Mouse (Mus musculus) megakaryocyte, embryonic 14.5 days (primary cell): ENCODE measurements around the gene Vamp8. TPM values are rescaled to one million over a fixed set of nuclear protein-coding genes. Genes with fewer than 3 reads are reported as not detected.

Experiments
- H3K27me3 ChIP-seq: replicated peaks from 2 replicates; pipeline ENCODE3; 2012; ENCODE audit warnings: inconsistent platforms
- H3K36me3 ChIP-seq: replicated peaks from 2 replicates; pipeline ENCODE3; 2012; ENCODE audit warnings: low read length, inconsistent platforms, mixed read lengths
- H3K4me1 ChIP-seq: 2 replicates; pipeline ENCODE4 v1.6.1; 2012; ENCODE audit warnings: inconsistent platforms
- H3K4me3 ChIP-seq: replicated peaks from 2 replicates; pipeline ENCODE3; 2012; ENCODE audit warnings: moderate library complexity, mild to moderate bottlenecking, inconsistent platforms
- H3K9me3 ChIP-seq: 2 replicates; pipeline ENCODE4 v1.6.1; 2012; ENCODE audit warnings: inconsistent platforms
- FLI1 ChIP-seq: IDR thresholded peaks from 2 replicates; pipeline ENCODE4 v1.6.1; 2012; ENCODE audit warnings: low read length, inconsistent platforms, mixed read lengths
- GATA1 ChIP-seq: IDR thresholded peaks from 3 replicates; pipeline ENCODE4 v1.6.1; 2012; ENCODE audit warnings: mixed read lengths, low read length, inconsistent platforms, borderline replicate concordance
- polyA plus RNA-seq: library from polyadenylated mRNA; stranded (reverse); fragments of >175 nt; gene quantifications from 2 replicates; pipeline ENCODE4 v1.2.3, GENCODE M21; 2012; ENCODE audit warnings: low replicate concordance; ENCODE audit not compliant: insufficient read depth

Vamp8 gene
- polyA plus RNA-seq, 1 experiment = 174 TPM

- Histone ChIP-seq H3K36me3 (peaks cover 51% of the 10 kb centered on the region), H3K4me1 (peaks cover 76% of the 10 kb centered on the region), H3K27me3 (no peaks in the 10 kb centered on the region), H3K4me3 (peak overlapping the region; percentile 97), H3K9me3 (no peaks in the 10 kb centered on the region)
- TF ChIP-seq FLI1 = no peak
- TF ChIP-seq GATA1 = no peak
These were observed 28.1 kb downstream of the Vamp8 start for GRCm38 (mm10) chr6:72362132-72363028.

GRCm38 (mm10) chr6:72361121-72361551 lies 29.4 kb downstream of the Vamp8 start:
- peaks cover 52% of the 10 kb centered on the region for H3K36me3 ChIP-seq

GRCm38 (mm10) chr6:72360599-72360935 lies 29.9 kb downstream of the Vamp8 start:
- Histone ChIP-seq H3K27me3 (no peaks in the 10 kb centered on the region), H3K9me3 (no peaks in the 10 kb centered on the region), H3K4me3 (peak overlapping the region; percentile 70), H3K4me1 (peaks cover 84% of the 10 kb centered on the region), H3K36me3 (peaks cover 54% of the 10 kb centered on the region)
- no peak for TF ChIP-seq GATA1
- no peak for TF ChIP-seq FLI1

More at GRCm38 (mm10) chr6:72361121-72361551, 29.4 kb downstream of the Vamp8 start:
- Histone ChIP-seq H3K4me3 (peak overlapping the region; percentile 97), H3K4me1 (peaks cover 79% of the 10 kb centered on the region), H3K9me3 (no peaks in the 10 kb centered on the region), H3K27me3 (no peaks in the 10 kb centered on the region)
- no peak for TF ChIP-seq GATA1
- no peak for TF ChIP-seq FLI1

- Histone ChIP-seq H3K4me1 (peaks cover 88% of the 10 kb centered on the region), H3K36me3 (peaks cover 54% of the 10 kb centered on the region), H3K4me3 (peak overlapping the region; percentile 70), H3K27me3 (no peaks in the 10 kb centered on the region), H3K9me3 (no peaks in the 10 kb centered on the region)
- TF ChIP-seq FLI1 (no peak), GATA1 (no peak)
These were observed 30.5 kb downstream of the Vamp8 start for GRCm38 (mm10) chr6:72359891-72360598.

GRCm38 (mm10) chr6:72359343-72359742 lies 31.2 kb downstream of the Vamp8 start:
- peaks cover 89% of the 10 kb centered on the region for H3K4me1 ChIP-seq
- no peak overlapping the region for H3K4me3 ChIP-seq

GRCm38 (mm10) chr6:72358086-72358764 lies 32.3 kb downstream of the Vamp8 start:
- Histone ChIP-seq H3K4me1 (peaks cover 89% of the 10 kb centered on the region), H3K4me3 (peak overlapping the region; percentile 50), H3K9me3 (no peaks in the 10 kb centered on the region), H3K36me3 (peaks cover 65% of the 10 kb centered on the region), H3K27me3 (no peaks in the 10 kb centered on the region)
- TF ChIP-seq FLI1 = no peak
- TF ChIP-seq GATA1 = no peak

More at GRCm38 (mm10) chr6:72359343-72359742, 31.2 kb downstream of the Vamp8 start:
- Histone ChIP-seq H3K36me3 (peaks cover 54% of the 10 kb centered on the region), H3K27me3 (no peaks in the 10 kb centered on the region), H3K9me3 (no peaks in the 10 kb centered on the region)
- TF ChIP-seq GATA1 = no peak

- Histone ChIP-seq H3K27me3 (no peaks in the 10 kb centered on the region), H3K4me3 (no peak overlapping the region), H3K9me3 (no peaks in the 10 kb centered on the region), H3K4me1 (peaks cover 90% of the 10 kb centered on the region), H3K36me3 (peaks cover 72% of the 10 kb centered on the region)
- TF ChIP-seq GATA1 (no peak), FLI1 (no peak)
These were observed 33.1 kb downstream of the Vamp8 start for GRCm38 (mm10) chr6:72357164-72358079.

GRCm38 (mm10) chr6:72356001-72356532 lies 34.4 kb downstream of the Vamp8 start:
- H3K27me3 ChIP-seq = no peaks in the 10 kb centered on the region
- H3K4me3 ChIP-seq = peak overlapping the region; percentile 94
- no peak for TF ChIP-seq FLI1
- no peak for TF ChIP-seq GATA1
- no peaks in the 10 kb centered on the region for H3K9me3 ChIP-seq
- peaks cover 78% of the 10 kb centered on the region for H3K36me3 ChIP-seq
- H3K4me1 ChIP-seq = peaks cover 96% of the 10 kb centered on the region
